In the genomic region with DNA sequence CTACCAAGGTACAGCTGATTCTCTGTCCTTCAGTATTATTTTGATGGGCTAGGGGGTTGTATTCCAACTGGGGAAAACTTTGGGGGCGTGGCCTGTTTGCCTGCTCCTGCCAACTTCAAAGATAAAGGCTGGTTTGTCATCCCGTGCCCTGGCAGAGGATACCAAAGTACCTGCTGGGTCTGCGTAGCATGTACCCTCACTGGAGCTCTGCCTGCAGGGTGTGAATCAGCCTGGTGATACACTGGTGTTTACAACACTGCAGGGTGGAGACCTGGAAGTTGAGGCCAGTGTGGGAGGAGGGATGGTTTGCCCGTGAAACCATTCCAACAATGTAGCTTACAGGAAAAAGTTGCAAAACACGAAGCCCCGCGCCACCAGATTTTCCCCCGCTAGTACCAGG, we compare ENCODE assay signal across 15 mouse cellular contexts.
DNase-seq lines count a peak whose midpoint lies in the region; TF ChIP-seq lines count a peak whose summit lies in the region.
"Had no signal": no experiment of that assay in that cellular context is flagged by ENCODE, and none has a peak within 500 bp of the region (broad histone marks: within the 10 kb centered on the region; RNA-seq: fewer than 3 reads in every experiment).

No protein-coding gene starts in this region.

- H3K4me3 ChIP-seq in gastrocnemius, adult 2 months = no peak overlapping the region
- H3K4me3 ChIP-seq: kidney, embryonic 15.5 days; layer of hippocampus, adult 2 months; left cerebral cortex, adult 2 months; neural tube, embryonic 13.5 days had no signal

- H3K27ac ChIP-seq in gastrocnemius, adult 2 months = 0 out of 2 replicates have a peak overlapping the region, but pooled peaks have one; percentile 29
- H3K27ac ChIP-seq: kidney, embryonic 15.5 days; layer of hippocampus, adult 2 months; left cerebral cortex, adult 2 months; neural tube, embryonic 13.5 days had no signal

- intact Hi-C loops in gastrocnemius, adult 2 months (cut with DNase I) = no loop called here
- intact Hi-C loops in gastrocnemius, postnatal 14 days (cut with DNase I; ENCODE audit: low total_unique reads) = no loop called here
- intact Hi-C loops in heart, postnatal 10 days (cut with DNase I) = no loop called here

- peak; percentile 30 for DNase-seq in gastrocnemius, adult 2 months
- no peak for DNase-seq in gastrocnemius, postnatal 14 days
- DNase-seq in ovary, adult 18-20 months (ENCODE audit: low spot score) = peak; percentile 36
- DNase-seq in ovary, postnatal 10 days (ENCODE audit: low spot score) = no peak
- DNase-seq in heart, postnatal 10 days = peak; percentile 59
- DNase-seq in thymus, postnatal 4 days = no peak
- no peak for DNase-seq in kidney, adult 8-10 months
- DNase-seq: B cell, adult 2 months; cerebellum, postnatal 10 days; forebrain, postnatal 0 days; gastrocnemius, postnatal 10 days had no signal

- TF ChIP-seq CTCF in gastrocnemius, adult 2 months (IDR thresholded peaks at IDR 0.05) = no peak

Comparison
In these comparisons a context has a peak if more than half of its experiments do, and no peak if none do; other contexts are left out.
1. DNase-seq: peak in gastrocnemius, adult 2 months (single experiment), ovary, adult 18-20 months (single experiment) and heart, postnatal 10 days (2 of 2); none in gastrocnemius, postnatal 14 days (single experiment), ovary, postnatal 10 days (single experiment), thymus, postnatal 4 days (single experiment) and kidney, adult 8-10 months (0 of 2).